Mouse (Mus musculus): ENCODE measurements around the gene Wasf1.
A peak's percentile ranks its signal among the peaks of the same experiment; 100 is the strongest.

The Wasf1 gene

DNA sequence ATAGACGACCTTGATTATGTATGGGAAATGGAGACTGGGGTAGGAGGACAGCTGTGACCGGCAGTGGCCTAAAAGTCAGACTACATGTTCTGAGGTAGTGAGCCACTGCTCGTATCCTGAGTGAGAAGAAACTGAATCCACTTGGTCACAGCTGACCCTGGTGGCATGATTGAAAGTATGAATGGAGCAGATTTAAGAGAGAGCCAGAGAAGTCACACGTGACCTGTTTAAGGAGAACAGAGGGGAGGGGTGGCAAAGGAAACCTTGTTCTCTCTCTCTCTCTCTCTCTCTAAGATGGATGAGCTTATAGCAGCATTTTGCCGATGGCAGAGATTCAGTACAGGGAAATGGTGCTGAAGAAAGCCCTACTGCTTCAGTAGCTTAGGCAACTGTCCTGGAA, 13.4 kb downstream of the Wasf1 start:
- no peak for DNase-seq

GRCm38 (mm10) chr10:40901786-40902185, 18.5 kb downstream of the Wasf1 start:
- no peak for DNase-seq

DNA sequence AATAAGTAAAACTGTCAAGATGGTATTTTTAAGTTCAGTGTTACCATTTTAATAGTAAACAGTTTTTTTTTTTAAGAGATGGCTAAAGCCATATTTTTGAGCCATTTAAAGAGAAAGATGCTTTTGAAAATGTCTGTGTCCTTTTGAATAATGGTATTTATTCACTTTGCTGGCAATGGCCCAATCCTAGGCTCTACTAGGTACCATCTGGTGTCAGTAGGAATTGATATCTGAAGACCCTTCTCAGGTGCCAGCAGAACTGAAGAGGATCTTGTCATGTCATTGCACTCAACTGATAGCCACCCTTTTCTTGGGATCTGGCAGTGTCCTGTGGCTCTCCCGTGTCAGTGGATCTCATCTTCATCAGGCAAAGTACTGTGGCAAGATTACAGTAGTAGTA, 22.9 kb downstream of the Wasf1 start:
- no peak for DNase-seq

GRCm38 (mm10) chr10:40906802-40907201, 23.5 kb downstream of the Wasf1 start:
- DNase-seq, result no peak

DNA sequence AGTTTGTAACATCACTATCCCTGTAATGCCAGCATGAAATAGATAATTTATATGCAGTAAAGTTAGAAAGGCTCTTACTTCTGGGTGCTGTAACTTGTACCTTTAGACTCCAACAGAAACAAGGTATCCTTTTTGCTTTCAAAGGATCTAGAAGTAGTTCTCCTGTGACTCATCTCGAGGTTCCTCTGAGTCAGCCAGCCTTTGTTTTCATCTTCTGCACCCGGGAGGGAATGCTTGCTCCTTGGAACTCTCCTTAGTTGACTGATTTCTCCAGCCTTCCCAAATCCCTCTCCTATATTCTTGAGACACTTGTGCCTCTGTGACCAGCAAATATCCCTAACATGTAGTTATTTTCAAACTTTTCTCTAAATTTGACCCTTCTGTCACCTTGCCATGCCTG, 25.3 kb downstream of the Wasf1 start:
- no peak for DNase-seq

GRCm38 (mm10) chr10:40910811-40911210, 27.5 kb downstream of the Wasf1 start:
- DNase-seq, result no peak

GRCm38 (mm10) chr10:40915240-40915639, 32.0 kb downstream of the Wasf1 start:
- DNase-seq, result no peak

GRCm38 (mm10) chr10:40918669-40919440, 35.6 kb downstream of the Wasf1 start:
- no peak for DNase-seq

DNA sequence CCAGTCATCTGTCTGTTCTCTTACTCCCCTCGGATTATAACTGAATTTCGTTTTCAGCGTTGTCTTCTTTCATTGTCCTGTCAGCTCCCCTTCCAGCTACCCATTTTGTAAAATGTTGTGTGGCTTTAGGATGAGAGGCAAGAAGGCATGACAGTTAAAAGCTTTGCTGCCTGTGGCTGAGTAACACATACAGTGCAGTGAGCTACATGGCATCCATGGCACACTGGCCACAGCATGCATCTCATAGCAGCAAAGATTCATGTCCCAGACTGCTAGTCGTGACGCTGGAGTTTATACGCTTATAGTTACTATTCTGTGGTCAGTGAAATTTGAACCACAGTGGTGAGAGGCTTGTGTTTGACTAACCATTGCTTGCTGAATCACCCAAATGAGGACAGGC, 36.2 kb downstream of the Wasf1 start:
- no peak for DNase-seq

DNA sequence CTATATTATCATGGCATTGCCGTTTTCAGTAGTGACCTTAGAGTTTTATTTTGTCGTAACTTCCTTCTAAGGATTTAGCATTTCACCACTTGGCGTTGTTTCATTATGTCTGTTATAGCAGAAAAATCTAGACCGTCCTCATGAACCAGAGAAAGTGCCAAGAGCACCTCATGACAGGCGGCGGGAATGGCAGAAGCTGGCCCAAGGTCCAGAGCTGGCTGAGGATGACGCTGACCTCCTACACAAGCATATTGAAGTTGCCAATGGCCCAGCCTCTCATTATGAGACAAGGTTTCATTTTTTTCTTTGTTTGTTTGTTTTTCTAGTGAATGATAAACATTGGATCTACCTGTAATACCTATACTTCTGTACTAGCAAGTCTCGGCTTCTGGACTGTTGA, 49.7 kb downstream of the Wasf1 start:
- no peak for DNase-seq

DNA sequence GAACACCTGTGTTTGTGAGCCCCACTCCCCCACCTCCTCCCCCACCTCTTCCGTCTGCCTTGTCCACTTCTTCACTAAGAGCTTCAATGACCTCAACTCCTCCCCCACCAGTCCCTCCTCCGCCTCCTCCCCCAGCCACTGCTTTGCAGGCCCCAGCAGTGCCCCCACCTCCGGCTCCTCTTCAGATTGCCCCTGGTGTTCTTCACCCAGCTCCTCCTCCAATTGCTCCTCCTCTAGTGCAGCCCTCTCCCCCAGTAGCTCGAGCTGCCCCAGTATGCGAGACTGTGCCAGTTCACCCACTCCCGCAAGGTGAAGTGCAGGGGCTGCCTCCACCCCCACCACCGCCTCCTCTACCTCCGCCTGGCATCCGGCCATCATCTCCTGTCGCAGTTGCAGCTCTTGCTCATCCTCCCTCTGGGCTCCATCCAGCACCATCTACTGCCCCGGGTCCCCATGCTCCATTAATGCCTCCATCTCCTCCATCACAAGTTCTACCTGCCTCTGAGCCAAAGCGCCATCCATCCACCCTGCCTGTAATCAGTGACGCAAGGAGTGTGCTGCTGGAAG, 53.0 kb downstream of the Wasf1 start:
- DNase-seq, result no peak

DNA sequence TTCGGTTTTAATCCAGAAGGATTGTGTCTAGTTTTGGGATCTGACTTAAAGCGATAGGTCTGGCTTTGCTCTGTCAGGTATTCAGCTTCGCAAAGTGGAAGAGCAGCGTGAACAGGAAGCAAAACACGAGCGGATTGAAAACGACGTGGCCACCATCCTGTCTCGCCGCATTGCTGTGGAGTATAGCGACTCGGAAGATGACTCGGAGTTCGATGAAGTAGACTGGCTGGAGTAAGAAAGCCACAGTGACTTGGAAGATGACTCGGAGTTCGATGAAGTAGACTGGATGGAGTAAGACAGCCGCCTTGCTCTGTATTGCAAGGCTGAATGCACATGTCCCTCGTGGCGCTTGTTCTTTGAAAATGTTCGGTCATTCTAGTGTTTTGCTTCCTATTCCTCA, 54.3 kb downstream of the Wasf1 start:
- DNase-seq, result no peak

GRCm38 (mm10) chr10:40942688-40943087, 59.4 kb downstream of the Wasf1 start:
- DNase-seq, result no peak

DNA sequence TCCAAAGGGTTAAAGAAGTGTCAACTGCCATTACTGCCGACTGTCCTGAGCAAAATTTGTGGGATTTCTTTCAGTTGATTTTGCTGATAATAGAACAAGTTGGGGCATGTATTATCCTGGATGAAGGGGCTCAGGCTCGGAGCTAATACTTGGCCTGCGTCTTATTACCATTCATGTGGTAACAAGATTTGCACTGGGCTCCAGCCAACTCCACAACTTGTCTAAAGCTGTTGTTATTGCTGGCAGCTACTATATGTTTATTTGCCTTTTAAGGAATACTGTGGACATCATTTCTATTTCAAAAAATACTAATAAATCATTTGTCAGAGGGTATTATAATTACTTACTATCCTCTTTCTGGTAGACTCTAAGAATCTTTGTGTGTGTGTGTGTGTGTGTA, 66.9 kb downstream of the Wasf1 start:
- DNase-seq, result no peak

DNA sequence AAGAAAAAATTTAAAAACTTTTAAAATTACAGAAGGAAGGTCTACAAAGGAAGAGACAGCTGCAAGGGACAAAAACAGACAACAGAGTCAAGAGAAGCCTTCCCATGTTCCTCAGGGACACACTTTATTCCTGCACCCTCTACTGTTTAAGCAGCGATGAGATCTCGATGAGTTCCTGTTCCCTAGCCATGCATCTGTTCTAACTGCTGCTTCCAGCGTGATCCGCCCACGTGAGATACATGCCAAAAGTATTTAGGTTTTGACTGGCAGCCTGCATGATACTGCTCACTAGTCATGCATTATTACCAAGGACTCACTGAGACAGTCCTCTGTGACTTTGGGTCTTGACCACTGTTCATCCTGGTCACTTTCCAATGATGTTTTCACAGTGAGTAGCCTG, 72.9 kb downstream of the Wasf1 start:
- DNase-seq, result no peak

DNA sequence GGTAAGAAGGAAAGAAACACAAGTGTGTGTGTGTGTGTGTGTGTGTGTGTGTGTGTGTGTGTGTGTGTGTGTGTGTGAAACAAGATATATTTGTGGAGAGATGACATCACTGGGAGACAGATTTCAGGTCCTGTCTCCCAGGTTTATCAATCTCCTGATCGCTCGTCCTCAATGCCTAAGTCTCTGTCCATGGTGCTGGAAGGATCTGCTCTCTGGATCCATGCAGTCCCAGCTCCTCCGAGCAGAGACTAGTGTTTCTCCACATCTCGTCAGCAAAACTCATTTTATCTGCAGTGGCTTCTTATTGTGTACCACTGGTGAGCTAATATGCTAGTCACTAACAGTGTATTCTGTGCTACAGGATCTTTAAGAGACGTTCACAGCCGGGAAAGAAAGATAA, 78.1 kb downstream of the Wasf1 start:
- peak; percentile 2 for DNase-seq

GRCm38 (mm10) chr10:40962008-40962407, 78.7 kb downstream of the Wasf1 start:
- DNase-seq, result no peak

- DNase-seq, result no peak
Observed at GRCm38 (mm10) chr10:40964546-40964945, 81.3 kb downstream of the Wasf1 start.

GRCm38 (mm10) chr10:40968551-40968950, 85.3 kb downstream of the Wasf1 start:
- no peak for DNase-seq

DNA sequence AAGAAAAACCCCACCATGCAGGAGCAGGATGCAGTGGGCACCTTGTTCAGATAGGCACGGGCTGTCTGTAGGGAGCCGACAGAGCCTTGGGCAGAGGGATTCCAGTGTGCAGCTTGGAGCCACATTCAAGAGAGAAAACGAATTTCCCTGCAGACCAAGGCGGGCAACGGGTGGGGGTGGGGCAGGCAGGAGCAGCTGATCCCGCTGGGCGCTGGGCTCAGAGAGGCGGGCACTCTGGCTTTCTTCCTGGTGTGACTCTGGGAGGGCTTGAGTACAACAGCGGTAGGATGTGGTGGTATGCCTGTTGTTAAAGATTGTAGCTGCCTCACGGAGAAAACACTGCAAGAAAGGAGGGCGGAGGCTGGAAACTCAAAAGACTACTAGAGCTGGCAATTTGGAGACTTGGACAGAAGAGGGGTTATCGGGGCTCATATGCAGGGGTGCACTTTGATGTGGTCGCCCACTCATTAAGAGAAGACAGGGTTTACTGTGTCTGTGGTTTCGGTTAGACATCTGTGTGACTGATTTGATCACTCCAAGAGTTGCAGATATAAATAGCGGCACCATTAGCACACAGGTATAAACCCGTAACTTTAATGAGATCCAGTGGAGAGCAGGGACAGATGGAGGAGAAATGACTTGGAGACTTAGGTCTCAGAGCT, 86.2 kb downstream of the Wasf1 start:
- DNase-seq, result no peak

DNA sequence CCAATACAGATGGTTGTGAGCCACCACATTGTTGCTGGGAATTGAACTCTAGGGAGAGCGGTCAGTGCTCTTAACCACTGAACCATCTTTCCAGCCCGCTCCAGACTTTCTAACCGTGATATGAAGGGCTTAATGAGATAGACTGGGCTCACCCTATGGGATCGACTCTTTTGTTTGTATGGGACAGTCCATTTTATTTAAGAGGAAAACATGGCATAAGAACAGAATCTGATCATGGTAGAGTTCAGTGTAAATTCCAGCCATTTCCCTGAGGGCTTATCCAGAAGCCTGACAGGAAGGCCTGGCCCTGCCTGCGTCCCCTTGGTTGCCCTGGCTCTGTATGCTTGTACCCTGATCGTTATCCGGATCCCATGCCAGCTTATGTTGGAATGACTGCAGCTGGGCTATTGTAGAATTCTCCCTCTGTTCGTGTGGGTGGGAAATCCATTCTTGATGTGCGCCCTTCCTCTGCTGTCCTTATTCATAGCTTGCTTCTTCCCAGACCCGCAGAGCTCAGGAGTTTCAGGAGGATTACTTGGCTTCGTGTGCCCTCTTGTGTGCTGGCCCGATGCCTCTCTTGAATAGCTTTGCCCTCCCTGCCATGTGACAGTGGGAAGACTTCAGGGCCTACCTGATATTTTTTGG, 87.4 kb downstream of the Wasf1 start:
- DNase-seq, result no peak

DNA sequence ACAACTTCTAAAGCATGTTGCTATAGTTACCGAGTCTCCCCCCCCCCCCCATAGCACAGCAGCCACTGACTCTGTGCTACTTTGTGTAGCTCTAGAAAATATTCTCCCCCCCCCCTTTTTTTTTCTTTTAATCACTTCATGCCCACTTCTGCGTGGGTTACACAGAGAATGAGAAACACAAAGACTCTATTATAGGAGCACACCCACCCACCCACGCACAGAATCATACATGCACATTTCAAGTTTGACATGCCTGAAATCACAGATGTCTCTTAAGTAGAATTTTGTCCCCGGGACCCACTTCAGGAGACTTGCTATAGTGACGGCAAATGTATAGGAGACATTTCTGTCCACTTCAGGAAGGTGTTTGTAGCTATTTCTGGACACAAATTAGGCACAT, 88.0 kb downstream of the Wasf1 start:
- no peak for DNase-seq

DNA sequence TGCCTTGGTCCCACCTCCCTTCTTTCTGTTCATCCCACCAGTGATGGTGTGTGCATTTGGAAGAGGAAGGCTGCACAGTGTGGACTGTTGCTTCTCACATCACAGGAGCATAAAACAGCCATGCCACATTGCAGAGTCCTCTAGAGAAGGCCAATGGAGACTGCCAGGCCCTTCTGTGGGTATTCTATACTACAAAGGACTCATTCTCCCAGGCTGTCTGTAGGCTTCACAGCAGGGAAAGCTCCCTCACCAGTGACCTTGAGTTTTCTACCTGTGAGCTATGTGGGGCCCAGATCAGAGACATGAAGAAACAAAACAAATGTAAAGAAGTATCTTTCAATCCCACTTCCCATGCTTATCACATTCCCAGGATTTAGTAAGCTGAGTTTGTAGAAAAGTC, 100.5 kb downstream of the Wasf1 start:
- no peak for DNase-seq

DNA sequence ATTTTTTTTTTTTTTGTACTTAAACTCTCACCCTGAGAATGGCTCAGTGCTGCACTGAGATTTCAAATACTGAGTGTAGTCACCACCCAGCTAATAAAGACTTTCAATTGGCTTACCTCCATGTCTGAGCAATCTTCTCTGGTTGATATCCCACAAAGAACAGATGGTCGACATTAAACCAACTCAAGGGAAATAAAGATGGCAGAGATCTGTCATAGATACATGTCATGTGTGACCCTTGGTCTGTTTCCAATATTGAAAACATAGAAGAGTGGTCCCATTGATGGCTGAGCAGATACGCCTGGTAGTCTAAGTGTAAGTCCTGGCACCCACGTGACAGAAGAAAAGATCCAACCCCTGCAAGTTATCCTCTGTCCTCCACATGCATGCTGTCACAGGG, 101.3 kb downstream of the Wasf1 start:
- DNase-seq, result no peak
